Mouse (Mus musculus) kidney, postnatal 4 days (tissue): ENCODE data around the gene Mprip.

Experiments
- DNase-seq, 2 experiments: peaks; one replicate each; pipeline ENCODE4 v3.0.0; 2021; ENCODE audit warnings: mixed read lengths in 2 of 2

Mprip gene

GRCm38 (mm10) chr11:59769307-59769706 is 108.2 kb downstream of the Mprip start:
- no peak for DNase-seq

GRCm38 (mm10) chr11:59769738-59770137 is 108.6 kb downstream of the Mprip start:
- DNase-seq = no peak

GRCm38 (mm10) chr11:59770753-59771152 is 109.6 kb downstream of the Mprip start:
- DNase-seq = no peak

- no peak for DNase-seq
Observed at GRCm38 (mm10) chr11:59772291-59772690, 111.2 kb downstream of the Mprip start.

GRCm38 (mm10) chr11:59772902-59773301 is 111.8 kb downstream of the Mprip start:
- DNase-seq = no peak

GRCm38 (mm10) chr11:59774522-59774921 is 113.4 kb downstream of the Mprip start:
- DNase-seq = no peak

GRCm38 (mm10) chr11:59775435-59776148 is 114.5 kb downstream of the Mprip start:
- DNase-seq = peak in 1 of 2 experiments; percentile 27

GRCm38 (mm10) chr11:59777259-59777658 is 116.2 kb downstream of the Mprip start:
- DNase-seq = no peak

- peak; percentile 89 to 91 for DNase-seq
Observed at GRCm38 (mm10) chr11:59778181-59778873, 117.2 kb downstream of the Mprip start.

- no peak for DNase-seq
Observed at GRCm38 (mm10) chr11:59778874-59779223, 117.7 kb downstream of the Mprip start.

GRCm38 (mm10) chr11:59779406-59779805 is 118.3 kb downstream of the Mprip start:
- no peak for DNase-seq

GRCm38 (mm10) chr11:59780241-59780640 is 119.1 kb downstream of the Mprip start:
- no peak for DNase-seq

- DNase-seq = no peak
Observed at GRCm38 (mm10) chr11:59782091-59782590, 121.0 kb downstream of the Mprip start.

- DNase-seq = no peak
Observed at GRCm38 (mm10) chr11:59783591-59783990, 122.5 kb downstream of the Mprip start.

GRCm38 (mm10) chr11:59786444-59787198 is 125.5 kb downstream of the Mprip start:
- DNase-seq = peak in 1 of 2 experiments; percentile 14

GRCm38 (mm10) chr11:59787199-59787781 is 126.2 kb downstream of the Mprip start, which contains the start of gene Pld6:
TSS of gene Pld6 (minus strand) at chr11:59787645.
- peak; percentile 74 to 86 for DNase-seq

- no peak for DNase-seq
Observed at GRCm38 (mm10) chr11:59789311-59789710, 128.2 kb downstream of the Mprip start.

GRCm38 (mm10) chr11:59793390-59793789 is 132.3 kb downstream of the Mprip start:
- no peak for DNase-seq

GRCm38 (mm10) chr11:59800412-59800811 is 139.3 kb downstream of the Mprip start:
- no peak for DNase-seq

- DNase-seq = no peak
Observed at GRCm38 (mm10) chr11:59801881-59802280, 140.8 kb downstream of the Mprip start.

- DNase-seq = no peak
Observed at GRCm38 (mm10) chr11:59803516-59803915, 142.4 kb downstream of the Mprip start.

GRCm38 (mm10) chr11:59804409-59805110 is 143.5 kb downstream of the Mprip start:
- no peak for DNase-seq
